Mouse (Mus musculus) kidney, postnatal 0 days (tissue): ENCODE measurements around the gene Terb1. TPM values are rescaled to one million over a fixed set of nuclear protein-coding genes. Genes with fewer than 3 reads are reported as not detected.

Source experiments
- ATAC-seq: fragments of 200-750 bp; cut with Nextera tagmentation; replicated peaks from 2 replicates; pipeline ENCODE4 v1.8.0; 2017; ENCODE audit warnings: low read depth, moderate number of reproducible peaks, moderate TSS enrichment, moderate library complexity; ENCODE audit not compliant: low FRiP score
- DNase-seq: peaks from one replicate; pipeline ENCODE4 v3.0.0-alpha.2; 2016; ENCODE audit warnings: low spot score
- H3K27ac ChIP-seq: fragments of 300-500 bp; sonication (generic); 2 replicates; pipeline ENCODE4 v1.5.1; 2014; ENCODE audit warnings: mild to moderate bottlenecking
- H3K27me3 ChIP-seq: fragments of 300-500 bp; sonication (generic); 2 replicates; pipeline ENCODE4 v1.6.1; 2014; ENCODE audit warnings: low read length, mixed read lengths; ENCODE audit not compliant: insufficient read depth
- H3K36me3 ChIP-seq: fragments of 300-500 bp; sonication (generic); 2 replicates; pipeline ENCODE4 v1.6.1; 2014; ENCODE audit warnings: low read length, mixed read lengths; ENCODE audit not compliant: insufficient read depth
- H3K4me1 ChIP-seq: fragments of 300-500 bp; sonication (generic); replicated peaks from 2 replicates; pipeline ENCODE4 v1.6.1; 2014; ENCODE audit warnings: antibody characterized with exemption, low read length, mixed read lengths; ENCODE audit not compliant: insufficient read depth
- H3K4me2 ChIP-seq: fragments of 300-500 bp; sonication (generic); 2 replicates; pipeline ENCODE4 v1.6.1; 2014; ENCODE audit warnings: mild to moderate bottlenecking, low read length, moderate library complexity, mixed read lengths
- H3K4me3 ChIP-seq: fragments of 300-500 bp; sonication (generic); replicated peaks from 2 replicates; pipeline ENCODE4 v1.5.1; 2014; ENCODE audit warnings: low read depth, low read length
- H3K9ac ChIP-seq: fragments of 300-500 bp; sonication (generic); 2 replicates; pipeline ENCODE4 v1.6.1; 2014; ENCODE audit warnings: low read depth, low read length
- H3K9me3 ChIP-seq: fragments of 300-500 bp; sonication (generic); replicated peaks from 2 replicates; pipeline ENCODE4 v1.6.1; 2016; ENCODE audit warnings: low read length, inconsistent platforms, mixed read lengths
- CTCF ChIP-seq: IDR thresholded peaks from 2 replicates; pipeline ENCODE4 v1.5.1; 2016; ENCODE audit warnings: antibody characterized with exemption, low read depth, mild to moderate bottlenecking, moderate library complexity
- WGBS: fragments of 180-500 bp; shearing (Covaris S2); extraction: QIAGEN DNeasy Blood & Tissue Kit; methylation state at CpG from one replicate; pipeline ENCODE4 v1.1.7; 2014; 5-methylcytosine and 5-hydroxymethylcytosine counted together
- polyA plus RNA-seq: library from polyadenylated mRNA; unstranded; fragments of >200 nt; fragmentation: Nextera tagmentation; extraction: Ambion mirVana; gene quantifications from 2 replicates; pipeline ENCODE4 v1.2.1, GENCODE M21; 2015

Terb1 gene
- polyA plus RNA-seq, 1 experiment from 2014 or later = 0.54 TPM

DNA sequence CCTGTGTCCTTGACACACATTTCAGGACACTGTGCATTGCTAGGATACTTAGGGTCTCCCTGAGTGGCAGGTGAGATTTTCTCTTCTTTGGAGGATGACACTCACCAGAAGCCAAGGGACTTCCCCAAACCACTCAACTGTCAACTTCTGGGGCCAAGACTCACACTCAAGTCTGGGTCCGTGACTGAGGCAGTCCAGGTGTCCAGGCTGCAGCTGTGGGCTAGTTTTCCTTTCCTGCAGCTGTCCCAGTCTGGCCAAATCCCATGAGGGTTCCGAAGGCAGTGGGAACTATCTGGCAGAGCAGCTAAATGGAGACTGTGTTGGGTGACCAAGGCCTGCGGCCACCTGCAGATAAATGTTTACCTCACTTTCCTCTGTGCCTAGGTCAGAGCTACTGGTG is 97.7 kb downstream of the Terb1 start:
- no peaks in the 10 kb centered on the region for H3K9me3 ChIP-seq
- no peak overlapping the region for H3K4me3 ChIP-seq
- ATAC-seq (no peak), DNase-seq (no peak)
- no peak overlapping the region for H3K9ac ChIP-seq
- no peaks in the 10 kb centered on the region for H3K27me3 ChIP-seq
- 0 out of 2 replicates have a peak, but pooled peaks cover under 1% of the 10 kb centered on the region for H3K36me3 ChIP-seq
- TF ChIP-seq CTCF = no peak
- no peak overlapping the region for H3K27ac ChIP-seq
- no peak overlapping the region for H3K4me2 ChIP-seq
- H3K4me1 ChIP-seq = no peaks in the 10 kb centered on the region
- 75% methylated on average over 3 of the region's 3 CpGs for WGBS

DNA sequence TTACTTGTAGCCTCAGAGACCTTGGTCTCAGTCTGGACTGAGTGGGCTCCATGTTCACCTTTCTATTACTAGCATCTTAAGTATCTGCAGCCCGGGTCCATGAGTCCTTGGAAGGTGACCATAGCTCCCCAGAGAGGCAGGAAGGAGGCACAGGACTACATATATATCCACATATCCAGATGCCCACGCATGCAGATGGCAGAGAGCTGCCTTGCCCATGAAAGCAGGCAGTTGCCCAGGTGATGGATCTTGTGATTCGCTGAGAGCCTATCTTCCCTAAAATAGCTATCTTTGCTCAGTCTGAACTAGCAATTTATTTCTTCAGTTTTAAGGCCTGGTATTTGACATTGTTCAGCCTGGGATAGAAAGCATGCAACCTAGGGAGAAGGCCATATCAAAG is 98.2 kb downstream of the Terb1 start:
- no peak for TF ChIP-seq CTCF
- H3K27ac ChIP-seq = no peak overlapping the region
- no peaks in the 10 kb centered on the region for H3K27me3 ChIP-seq
- ATAC-seq (no peak), DNase-seq (no peak)
- no peak overlapping the region for H3K4me3 ChIP-seq
- no peak overlapping the region for H3K9ac ChIP-seq
- H3K9me3 ChIP-seq = no peaks in the 10 kb centered on the region
- WGBS = 90% methylated on average over 3 of the region's 3 CpGs
- no peak overlapping the region for H3K4me2 ChIP-seq
- H3K36me3 ChIP-seq = no peaks in the 10 kb centered on the region
- H3K4me1 ChIP-seq = no peaks in the 10 kb centered on the region

DNA sequence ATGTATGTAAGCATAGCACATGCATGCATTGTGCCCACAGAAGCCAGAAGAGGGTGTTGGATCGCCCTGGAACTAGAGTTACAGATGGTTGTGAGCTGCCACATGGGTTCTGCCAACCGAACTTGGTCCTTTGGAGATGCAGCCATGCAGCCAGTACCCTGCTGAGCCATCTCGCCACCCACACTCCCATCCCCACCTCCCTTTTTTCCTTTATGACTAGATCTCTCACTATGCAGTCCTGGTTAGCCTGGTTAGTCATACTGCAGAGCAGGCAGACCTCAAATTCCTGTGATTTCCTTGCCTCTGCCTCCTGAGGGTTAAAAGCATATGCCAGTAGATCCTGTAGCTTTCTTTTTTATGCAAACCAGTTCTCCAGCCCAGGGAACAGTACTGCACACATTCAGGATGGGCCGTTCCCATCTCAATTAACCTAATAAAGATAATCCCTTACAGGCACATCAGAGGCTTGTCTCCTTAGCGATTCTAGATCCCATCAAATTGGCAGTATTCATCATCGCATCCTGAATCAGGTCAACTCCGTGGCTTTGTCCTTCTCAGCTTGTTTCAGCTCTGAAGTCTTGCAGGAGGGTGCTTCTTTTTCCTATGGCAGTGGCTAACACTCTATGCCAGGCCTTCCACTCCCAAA is 99.0 kb downstream of the Terb1 start:
- H3K36me3 ChIP-seq = no peaks in the 10 kb centered on the region

DNA sequence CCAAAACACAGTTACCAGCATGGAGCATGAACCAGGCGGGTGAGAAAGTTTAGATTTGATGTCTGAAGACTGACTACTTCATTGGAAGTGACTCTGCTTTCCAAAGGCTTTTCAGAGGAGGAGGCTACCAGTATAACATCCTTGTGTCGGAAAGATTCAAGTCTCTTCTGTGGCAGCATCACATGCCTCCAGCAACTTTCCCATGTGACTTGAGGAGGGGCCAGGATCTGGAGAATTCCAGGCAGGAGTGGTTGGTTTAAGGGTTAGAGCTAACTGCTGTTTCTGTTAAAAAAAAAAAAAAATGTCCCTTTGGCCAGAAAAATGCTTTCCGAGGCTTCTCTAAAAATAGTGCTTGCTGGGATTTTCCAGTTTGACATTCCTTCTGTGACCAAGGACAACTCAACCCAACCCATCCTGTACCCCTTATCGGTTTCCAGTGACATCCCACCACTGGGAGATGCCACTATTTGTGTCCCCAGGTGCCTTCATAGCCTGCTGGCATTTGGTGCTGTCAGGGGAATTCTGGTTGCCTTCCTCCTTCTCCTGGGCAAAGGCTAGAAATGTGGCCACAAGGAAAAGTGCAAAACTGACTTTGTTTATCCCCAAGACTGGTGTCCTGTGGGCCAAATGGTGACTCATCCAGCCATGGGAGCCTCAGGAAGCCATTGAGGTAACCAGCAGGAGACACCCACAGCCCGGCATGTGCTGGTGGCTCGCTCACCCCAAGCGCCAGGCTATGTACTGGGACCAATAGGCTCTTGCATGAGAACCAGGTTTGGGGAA is 101.2 kb downstream of the Terb1 start:
- no peak overlapping the region for H3K9ac ChIP-seq
- TF ChIP-seq CTCF = no peak
- WGBS = 80% methylated on average over 7 of the region's 7 CpGs
- no peaks in the 10 kb centered on the region for H3K27me3 ChIP-seq
- ATAC-seq = no peak
- H3K4me3 ChIP-seq = no peak overlapping the region
- no peaks in the 10 kb centered on the region for H3K36me3 ChIP-seq
- H3K27ac ChIP-seq = no peak overlapping the region
- no peak for DNase-seq
- H3K4me2 ChIP-seq = no peak overlapping the region
- H3K9me3 ChIP-seq = no peaks in the 10 kb centered on the region
- H3K4me1 ChIP-seq = no peaks in the 10 kb centered on the region

More for the DNA sequence above, 99.0 kb downstream of the Terb1 start:
- Histone ChIP-seq H3K9ac (no peak overlapping the region), H3K4me3 (no peak overlapping the region), H3K4me1 (no peaks in the 10 kb centered on the region), H3K4me2 (no peak overlapping the region), H3K27ac (no peak overlapping the region), H3K9me3 (no peaks in the 10 kb centered on the region), H3K27me3 (no peaks in the 10 kb centered on the region)
- no peak for TF ChIP-seq CTCF
- DNase-seq (no peak), ATAC-seq (no peak)
- 64% methylated on average over 7 of the region's 7 CpGs for WGBS

DNA sequence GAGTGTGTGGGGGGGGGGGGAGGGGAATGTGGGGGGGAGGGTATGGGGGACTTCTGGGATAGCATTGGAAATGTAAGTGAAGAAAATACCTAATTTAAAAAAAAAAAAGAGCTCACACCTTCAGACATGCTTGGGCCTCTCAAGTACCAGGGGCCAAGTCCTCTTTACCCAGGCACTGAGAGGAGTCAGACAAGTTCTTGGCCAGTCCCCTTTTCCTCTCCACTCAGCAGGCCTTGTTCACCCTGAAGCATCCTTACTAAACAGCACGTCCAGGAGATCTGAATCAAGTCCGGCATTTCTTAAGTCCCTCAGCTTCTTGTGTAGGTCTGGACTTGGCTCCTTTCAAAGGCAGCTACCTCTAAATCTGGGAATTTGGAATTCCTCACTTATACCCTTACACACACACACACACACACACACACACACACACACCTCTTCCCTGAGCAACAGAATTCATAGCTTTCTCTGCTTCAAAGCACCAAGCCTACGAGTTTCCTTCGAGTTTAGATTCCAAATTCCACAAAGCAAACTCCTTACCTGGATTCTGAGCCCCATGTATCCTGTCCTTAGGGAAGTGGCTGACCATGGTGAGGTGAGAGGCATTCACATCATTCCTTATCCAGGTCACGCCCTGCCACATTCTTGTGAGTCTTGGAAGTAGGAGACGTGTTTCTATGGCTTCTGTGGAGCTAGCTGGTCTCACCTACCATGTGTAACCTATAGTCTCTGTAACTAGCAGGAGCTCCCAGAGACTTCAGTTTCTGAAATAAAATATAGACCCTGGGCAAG is 103.2 kb downstream of the Terb1 start:
- Histone ChIP-seq H3K27ac (no peak overlapping the region), H3K9ac (no peak overlapping the region), H3K4me1 (no peaks in the 10 kb centered on the region), H3K4me3 (no peak overlapping the region), H3K4me2 (no peak overlapping the region), H3K27me3 (no peaks in the 10 kb centered on the region), H3K9me3 (no peaks in the 10 kb centered on the region), H3K36me3 (no peaks in the 10 kb centered on the region)
- DNase-seq (no peak), ATAC-seq (no peak)
- no peak for TF ChIP-seq CTCF
- WGBS = 74% methylated on average over 6 of the region's 6 CpGs

DNA sequence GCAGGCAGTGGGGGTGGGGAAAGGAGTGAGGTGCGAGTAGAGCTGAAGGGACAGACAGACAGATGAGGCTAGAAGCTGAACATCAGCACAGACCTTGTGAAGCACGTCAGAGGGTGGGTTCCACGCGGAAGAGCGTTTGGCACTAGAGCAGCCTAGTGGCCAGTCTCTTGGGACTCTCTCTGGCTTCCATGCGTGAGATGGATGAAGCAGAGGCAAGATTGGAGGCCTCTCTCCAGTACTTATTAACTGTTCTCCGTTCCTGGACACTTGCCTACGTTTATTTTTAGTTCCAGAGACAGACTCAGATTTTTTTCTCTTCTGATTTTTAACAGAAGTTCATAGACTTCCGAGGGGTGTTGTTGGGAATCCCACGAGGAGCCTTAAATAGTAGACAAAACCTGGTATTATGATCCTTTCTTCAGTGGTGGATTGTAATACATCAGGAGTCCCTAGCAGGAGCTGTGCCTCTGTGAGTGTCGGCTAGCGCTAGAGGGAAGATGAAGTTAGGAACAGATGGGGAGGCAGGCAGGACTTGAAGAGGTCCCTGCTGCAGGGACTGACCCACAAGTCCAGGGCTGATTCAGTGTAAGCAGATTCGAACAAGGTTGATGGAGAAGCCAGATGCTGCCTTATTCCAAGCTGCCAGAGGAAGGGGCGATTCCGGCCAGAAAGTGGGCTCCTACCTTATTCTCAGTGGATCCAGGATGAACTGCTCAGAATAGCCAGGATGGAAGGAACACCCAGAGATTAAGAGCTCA is 104.1 kb downstream of the Terb1 start:
- WGBS = 48% methylated on average over 15 of the region's 15 CpGs
- Histone ChIP-seq H3K4me3 (no peak overlapping the region), H3K9me3 (no peaks in the 10 kb centered on the region), H3K4me1 (no peaks in the 10 kb centered on the region), H3K36me3 (no peaks in the 10 kb centered on the region), H3K4me2 (no peak overlapping the region), H3K27ac (no peak overlapping the region), H3K9ac (no peak overlapping the region), H3K27me3 (no peaks in the 10 kb centered on the region)
- 0 out of 2 replicates have a peak, but pooled peaks have one; percentile 12 for TF ChIP-seq CTCF
- no peak; the same call in 1 of the 2 replicates for ATAC-seq
- DNase-seq = peak; percentile 68
